Mouse (Mus musculus): ENCODE data around the gene Capzb. TPM values are rescaled to one million over a fixed set of nuclear protein-coding genes. Genes with fewer than 3 reads are reported as not detected.

Gene Capzb
- polyA plus RNA-seq, 2 experiments, result 198 to 284 TPM

- Histone ChIP-seq H3K36me3 (ENCODE audit: control insufficient read depth, insufficient read depth, low read length) (peaks cover 4% of the 10 kb centered on the region), H3K9ac (ENCODE audit: low read depth, low read length, severe bottlenecking) (no peak overlapping the region), H3K4me2 (replicated peaks; ENCODE audit: low read depth, low read length, severe bottlenecking) (no peak overlapping the region), H3K27me3 (ENCODE audit: control insufficient read depth, insufficient read depth, low read length) (no peaks in the 10 kb centered on the region), H3K4me1 (ENCODE audit: control insufficient read depth, insufficient read depth, low read length) (peaks cover 90% of the 10 kb centered on the region), H3K9me3 (ENCODE audit: control insufficient read depth, low read length) (no peaks in the 10 kb centered on the region), H3K27ac (replicated peaks; ENCODE audit: low read depth, low read length) (peak overlapping the region; percentile 79), H3K4me3 (replicated peaks; ENCODE audit: low read length) (no peak overlapping the region)
- no peak for TF ChIP-seq POLR2A (IDR thresholded peaks at IDR 0.05; ENCODE audit: borderline replicate concordance, extremely low read depth, insufficient read depth, insufficient read length)
- WGBS, result 25% methylated on average over 5 of the region's 5 CpGs
- ATAC-seq (ENCODE audit: low FRiP score, low read depth), result no peak
- DNase-seq (ENCODE audit: low spot score), result peak; percentile 34
Measured at GRCm38 (mm10) chr4:139250043-139250442, 57.3 kb downstream of the Capzb start.

GRCm38 (mm10) chr4:139250886-139251285 is 58.2 kb downstream of the Capzb start:
- DNase-seq (ENCODE audit: low spot score), result no peak
- peaks cover 4% of the 10 kb centered on the region; the same call in 1 of the 2 replicates for H3K36me3 ChIP-seq (ENCODE audit: control insufficient read depth, insufficient read depth, low read length)
- H3K9ac ChIP-seq (ENCODE audit: low read depth, low read length, severe bottlenecking), result no peak overlapping the region
- WGBS, result 54% methylated on average over 8 of the region's 8 CpGs
- peak overlapping the region; percentile 79 for H3K27ac ChIP-seq (replicated peaks; ENCODE audit: low read depth, low read length)
- H3K9me3 ChIP-seq (ENCODE audit: control insufficient read depth, low read length), result no peaks in the 10 kb centered on the region
- H3K4me3 ChIP-seq (replicated peaks; ENCODE audit: low read length), result no peak overlapping the region
- no peak for TF ChIP-seq POLR2A (IDR thresholded peaks at IDR 0.05; ENCODE audit: borderline replicate concordance, extremely low read depth, insufficient read depth, insufficient read length)
- no peak overlapping the region for H3K4me2 ChIP-seq (replicated peaks; ENCODE audit: low read depth, low read length, severe bottlenecking)
- H3K27me3 ChIP-seq (ENCODE audit: control insufficient read depth, insufficient read depth, low read length), result no peaks in the 10 kb centered on the region
- H3K4me1 ChIP-seq (ENCODE audit: control insufficient read depth, insufficient read depth, low read length), result peaks cover 86% of the 10 kb centered on the region
- no peak for ATAC-seq (ENCODE audit: low FRiP score, low read depth)

GRCm38 (mm10) chr4:139252051-139252760 is 59.5 kb downstream of the Capzb start:
- peaks cover 86% of the 10 kb centered on the region for H3K4me1 ChIP-seq (ENCODE audit: control insufficient read depth, insufficient read depth, low read length)
- no peak overlapping the region for H3K9ac ChIP-seq (ENCODE audit: low read depth, low read length, severe bottlenecking)
- peak overlapping the region; percentile 79 for H3K27ac ChIP-seq (replicated peaks; ENCODE audit: low read depth, low read length)
- TF ChIP-seq POLR2A (IDR thresholded peaks at IDR 0.05; ENCODE audit: borderline replicate concordance, extremely low read depth, insufficient read depth, insufficient read length), result no peak
- no peak overlapping the region for H3K4me3 ChIP-seq (replicated peaks; ENCODE audit: low read length)
- H3K9me3 ChIP-seq (ENCODE audit: control insufficient read depth, low read length), result no peaks in the 10 kb centered on the region
- no peaks in the 10 kb centered on the region for H3K27me3 ChIP-seq (ENCODE audit: control insufficient read depth, insufficient read depth, low read length)
- 22% methylated on average over 22 of the region's 22 CpGs for WGBS
- DNase-seq (ENCODE audit: low spot score) (peak; percentile 87), ATAC-seq (ENCODE audit: low FRiP score, low read depth) (peak; percentile 64)
- peaks cover 4% of the 10 kb centered on the region; the same call in 1 of the 2 replicates for H3K36me3 ChIP-seq (ENCODE audit: control insufficient read depth, insufficient read depth, low read length)
- peak overlapping the region; percentile 9; the same call in 1 of the 2 replicates for H3K4me2 ChIP-seq (replicated peaks; ENCODE audit: low read depth, low read length, severe bottlenecking)

GRCm38 (mm10) chr4:139253206-139253605 is 60.5 kb downstream of the Capzb start:
- peaks cover 10% of the 10 kb centered on the region for H3K36me3 ChIP-seq (ENCODE audit: control insufficient read depth, insufficient read depth, low read length)
- no peak overlapping the region for H3K4me2 ChIP-seq (replicated peaks; ENCODE audit: low read depth, low read length, severe bottlenecking)
- H3K9ac ChIP-seq (ENCODE audit: low read depth, low read length, severe bottlenecking), result no peak overlapping the region
- ATAC-seq (ENCODE audit: low FRiP score, low read depth) (no peak), DNase-seq (ENCODE audit: low spot score) (no peak)
- no peak for TF ChIP-seq POLR2A (IDR thresholded peaks at IDR 0.05; ENCODE audit: borderline replicate concordance, extremely low read depth, insufficient read depth, insufficient read length)
- H3K27ac ChIP-seq (replicated peaks; ENCODE audit: low read depth, low read length), result peak overlapping the region; percentile 38; the same call in 1 of the 2 replicates
- peaks cover 86% of the 10 kb centered on the region for H3K4me1 ChIP-seq (ENCODE audit: control insufficient read depth, insufficient read depth, low read length)
- H3K27me3 ChIP-seq (ENCODE audit: control insufficient read depth, insufficient read depth, low read length), result no peaks in the 10 kb centered on the region
- H3K4me3 ChIP-seq (replicated peaks; ENCODE audit: low read length), result no peak overlapping the region
- H3K9me3 ChIP-seq (ENCODE audit: control insufficient read depth, low read length), result no peaks in the 10 kb centered on the region
- WGBS, result 56% methylated on average over 9 of the region's 9 CpGs

- 0 out of 2 replicates have a peak overlapping the region, but pooled peaks have one; percentile 48 for H3K27ac ChIP-seq (replicated peaks; ENCODE audit: low read depth, low read length)
- no peak for TF ChIP-seq POLR2A (IDR thresholded peaks at IDR 0.05; ENCODE audit: borderline replicate concordance, extremely low read depth, insufficient read depth, insufficient read length)
- H3K4me2 ChIP-seq (replicated peaks; ENCODE audit: low read depth, low read length, severe bottlenecking), result no peak overlapping the region
- no peak for DNase-seq (ENCODE audit: low spot score)
- H3K4me1 ChIP-seq (ENCODE audit: control insufficient read depth, insufficient read depth, low read length), result peaks cover 83% of the 10 kb centered on the region
- no peaks in the 10 kb centered on the region for H3K27me3 ChIP-seq (ENCODE audit: control insufficient read depth, insufficient read depth, low read length)
- H3K4me3 ChIP-seq (replicated peaks; ENCODE audit: low read length), result no peak overlapping the region
- no peak for ATAC-seq (ENCODE audit: low FRiP score, low read depth)
- no peak overlapping the region for H3K9ac ChIP-seq (ENCODE audit: low read depth, low read length, severe bottlenecking)
- no peaks in the 10 kb centered on the region for H3K9me3 ChIP-seq (ENCODE audit: control insufficient read depth, low read length)
- H3K36me3 ChIP-seq (ENCODE audit: control insufficient read depth, insufficient read depth, low read length), result peaks cover 29% of the 10 kb centered on the region
- WGBS, result 77% methylated on average over 4 of the region's 4 CpGs
Measured at GRCm38 (mm10) chr4:139256146-139256545, 63.4 kb downstream of the Capzb start.

All from limb, embryonic 14.5 days (tissue).